Mouse (Mus musculus): ENCODE results near the gene Gm36210.

DNA sequence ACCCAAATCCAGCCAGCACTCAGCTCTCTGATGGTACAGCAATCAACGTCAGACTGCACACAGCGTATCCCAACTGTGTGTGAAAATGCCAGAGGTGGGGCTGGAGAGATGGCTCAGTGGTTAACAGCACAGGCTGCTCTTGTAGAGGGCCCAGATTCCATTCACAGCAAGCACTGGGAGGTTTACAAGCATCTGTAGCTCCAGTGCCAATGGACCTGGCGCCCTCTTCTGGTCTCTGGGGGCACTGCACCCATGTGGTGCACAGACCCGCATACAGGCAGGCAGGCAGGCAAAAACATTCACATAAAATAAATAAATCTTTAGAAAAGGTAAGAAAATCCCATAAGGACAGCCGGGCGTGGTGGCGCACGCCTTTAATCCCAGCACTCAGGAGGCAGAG is 5.1 kb downstream of the Gm36210 start:
- TF ChIP-seq EP300 (IDR thresholded peaks at IDR 0.05; ENCODE audit: low read depth) = no peak
- peak; percentile 63 for TF ChIP-seq CTCF (IDR thresholded peaks at IDR 0.05; ENCODE audit: low read depth)
